Mouse (Mus musculus) megakaryocyte, embryonic 14.5 days (primary cell): ENCODE data around the gene Pnpla1.

Experiments used
- FLI1 ChIP-seq: IDR thresholded peaks from 2 replicates; pipeline ENCODE4 v1.6.1; 2012; ENCODE audit warnings: low read length, inconsistent platforms, mixed read lengths
- GATA1 ChIP-seq: IDR thresholded peaks from 3 replicates; pipeline ENCODE4 v1.6.1; 2012; ENCODE audit warnings: mixed read lengths, low read length, inconsistent platforms, borderline replicate concordance

DNA sequence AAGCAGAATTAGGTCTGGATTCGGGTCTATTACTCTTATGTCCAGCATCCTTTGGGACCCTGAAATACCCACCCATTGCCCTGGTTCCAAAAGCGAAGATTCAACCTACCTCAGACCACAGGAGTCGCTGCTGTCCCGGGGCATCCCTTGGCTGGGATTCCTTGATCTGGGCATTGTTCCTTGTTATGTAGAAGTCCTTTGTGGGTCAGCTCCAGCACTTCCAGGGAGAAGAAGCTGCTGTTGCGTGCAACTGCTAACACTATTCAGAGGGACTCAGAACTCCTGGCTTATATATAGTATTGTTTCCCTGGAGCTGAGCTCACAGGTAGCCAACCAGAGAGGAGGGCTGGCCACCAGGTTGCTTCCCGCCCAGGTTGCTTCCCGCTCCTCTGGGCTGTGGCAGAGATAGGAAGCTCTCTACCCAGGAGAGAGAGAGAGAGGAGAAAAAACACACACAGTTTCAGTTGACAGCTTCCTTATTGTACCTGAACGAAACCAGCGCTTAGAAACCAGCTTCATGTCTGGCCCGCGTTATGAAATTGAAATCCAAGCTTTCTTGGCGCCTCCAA lies 56.9 kb downstream of the Pnpla1 start, which contains the start of gene 4930539E08Rik:
- TF ChIP-seq GATA1 (no peak), FLI1 (no peak)
